Mouse (Mus musculus): ENCODE data around the gene Sectm1a. TPM values are rescaled to one million over a fixed set of nuclear protein-coding genes. Genes with fewer than 3 reads are reported as not detected.

Gene Sectm1a
- not detected in 2 replicates for polyA plus RNA-seq (2014; fragmentation: Nextera tagmentation; extraction: Ambion mirVana)

GRCm38 (mm10) chr11:121081120-121081519 is at the start of gene Sectm1a:
Gene Sectm1a, minus strand, starts transcription at chr11:121081220.
- ATAC-seq (ENCODE audit: low FRiP score) (no peak), DNase-seq (ENCODE audit: low spot score) (no peak)
- H3K4me1 ChIP-seq (replicated peaks; ENCODE audit: control insufficient read depth, insufficient read depth, low read length): no peaks in the 10 kb centered on the region

DNA sequence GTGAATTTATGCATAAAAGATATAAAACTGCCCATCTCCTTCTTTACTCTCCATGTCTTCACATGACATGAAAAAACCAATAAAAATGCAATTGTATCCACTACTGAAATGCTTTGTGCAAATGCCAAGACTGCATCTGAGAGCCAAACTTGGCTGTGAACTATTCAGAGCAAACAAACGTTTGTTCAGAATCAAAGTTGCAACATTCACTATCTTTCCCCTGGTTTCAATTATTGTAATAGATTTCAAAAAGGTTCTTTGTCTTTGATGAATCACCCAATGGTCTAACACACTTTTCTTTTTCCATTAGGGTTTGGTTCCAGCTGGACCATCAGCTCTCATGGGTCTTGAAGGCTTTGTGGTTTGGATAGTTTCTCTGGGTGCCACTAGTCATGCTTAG is 48.6 kb upstream of the Sectm1a start:
- no peak for ATAC-seq (ENCODE audit: low FRiP score)
- 90% methylated on average over 1 of the region's 1 CpGs for WGBS

More at GRCm38 (mm10) chr11:121081120-121081519, at the start of gene Sectm1a:
- no peak within 1 kb of the TSS for H3K27ac ChIP-seq (ENCODE audit: low read depth, low read length)
- WGBS: 78% methylated on average over 3 of the region's 3 CpGs
- no peak within 1 kb of the TSS for H3K4me2 ChIP-seq (replicated peaks; ENCODE audit: low read depth, low read length)
- no peaks in the 10 kb centered on the region for H3K27me3 ChIP-seq (ENCODE audit: control insufficient read depth, insufficient read depth, low read length)
- H3K4me3 ChIP-seq (ENCODE audit: low read depth, low read length): no peak within 1 kb of the TSS
- no peaks in the 10 kb centered on the region for H3K36me3 ChIP-seq (ENCODE audit: control insufficient read depth, insufficient read depth, low read length)
- no peak within 1 kb of the TSS for H3K9ac ChIP-seq (ENCODE audit: low read depth, low read length)
- H3K9me3 ChIP-seq (ENCODE audit: control insufficient read depth, low read length): no peaks in the 10 kb centered on the region

DNA sequence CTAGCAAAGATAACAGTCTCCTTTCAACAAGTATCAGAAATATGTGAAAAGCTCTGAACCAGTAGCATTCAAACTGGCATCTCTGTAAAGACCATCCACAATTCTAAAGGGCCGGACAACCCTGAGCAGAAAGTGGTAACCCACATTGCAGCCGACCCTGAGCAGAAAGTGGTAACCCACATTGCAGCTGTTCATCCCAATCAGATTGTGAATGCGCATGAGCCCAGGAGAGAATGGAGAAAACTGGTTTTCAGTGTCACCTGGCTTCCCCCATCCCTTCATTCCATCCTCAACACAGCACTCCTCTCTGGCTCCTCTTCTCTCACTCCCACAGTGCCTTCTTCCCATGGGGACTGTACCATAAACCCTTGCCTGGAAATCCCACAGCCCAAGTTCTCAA is 46.4 kb upstream of the Sectm1a start:
- Histone ChIP-seq H3K36me3 (ENCODE audit: control insufficient read depth, insufficient read depth, low read length) (no peaks in the 10 kb centered on the region), H3K9ac (ENCODE audit: low read depth, low read length) (no peak overlapping the region), H3K4me3 (ENCODE audit: low read depth, low read length) (no peak overlapping the region), H3K4me1 (replicated peaks; ENCODE audit: control insufficient read depth, insufficient read depth, low read length) (no peaks in the 10 kb centered on the region), H3K27me3 (ENCODE audit: control insufficient read depth, insufficient read depth, low read length) (no peaks in the 10 kb centered on the region), H3K27ac (ENCODE audit: low read depth, low read length) (no peak overlapping the region), H3K4me2 (replicated peaks; ENCODE audit: low read depth, low read length) (no peak overlapping the region), H3K9me3 (ENCODE audit: control insufficient read depth, low read length) (no peaks in the 10 kb centered on the region)
- DNase-seq (ENCODE audit: low spot score) (no peak), ATAC-seq (ENCODE audit: low FRiP score) (no peak)
- WGBS: 92% methylated on average over 3 of the region's 3 CpGs

More for the DNA sequence above, 48.6 kb upstream of the Sectm1a start:
- no peak overlapping the region for H3K4me3 ChIP-seq (ENCODE audit: low read depth, low read length)
- no peak overlapping the region for H3K9ac ChIP-seq (ENCODE audit: low read depth, low read length)
- no peaks in the 10 kb centered on the region for H3K27me3 ChIP-seq (ENCODE audit: control insufficient read depth, insufficient read depth, low read length)
- H3K36me3 ChIP-seq (ENCODE audit: control insufficient read depth, insufficient read depth, low read length): no peaks in the 10 kb centered on the region
- H3K9me3 ChIP-seq (ENCODE audit: control insufficient read depth, low read length): no peaks in the 10 kb centered on the region
- no peak overlapping the region for H3K27ac ChIP-seq (ENCODE audit: low read depth, low read length)
- DNase-seq (ENCODE audit: low spot score): no peak
- H3K4me2 ChIP-seq (replicated peaks; ENCODE audit: low read depth, low read length): no peak overlapping the region
- no peaks in the 10 kb centered on the region for H3K4me1 ChIP-seq (replicated peaks; ENCODE audit: control insufficient read depth, insufficient read depth, low read length)

GRCm38 (mm10) chr11:121126395-121126794 is 45.4 kb upstream of the Sectm1a start:
- Histone ChIP-seq H3K9me3 (ENCODE audit: control insufficient read depth, low read length) (no peaks in the 10 kb centered on the region), H3K4me3 (ENCODE audit: low read depth, low read length) (no peak overlapping the region), H3K27ac (ENCODE audit: low read depth, low read length) (no peak overlapping the region), H3K9ac (ENCODE audit: low read depth, low read length) (no peak overlapping the region), H3K4me2 (replicated peaks; ENCODE audit: low read depth, low read length) (no peak overlapping the region), H3K27me3 (ENCODE audit: control insufficient read depth, insufficient read depth, low read length) (no peaks in the 10 kb centered on the region), H3K4me1 (replicated peaks; ENCODE audit: control insufficient read depth, insufficient read depth, low read length) (no peaks in the 10 kb centered on the region), H3K36me3 (ENCODE audit: control insufficient read depth, insufficient read depth, low read length) (no peaks in the 10 kb centered on the region)
- 62% methylated on average over 1 of the region's 1 CpGs for WGBS
- ATAC-seq (ENCODE audit: low FRiP score) (no peak), DNase-seq (ENCODE audit: low spot score) (peak; percentile 16)

GRCm38 (mm10) chr11:121125522-121126172 is 44.6 kb upstream of the Sectm1a start:
- DNase-seq (ENCODE audit: low spot score): no peak
- 88% methylated on average over 3 of the region's 3 CpGs for WGBS

DNA sequence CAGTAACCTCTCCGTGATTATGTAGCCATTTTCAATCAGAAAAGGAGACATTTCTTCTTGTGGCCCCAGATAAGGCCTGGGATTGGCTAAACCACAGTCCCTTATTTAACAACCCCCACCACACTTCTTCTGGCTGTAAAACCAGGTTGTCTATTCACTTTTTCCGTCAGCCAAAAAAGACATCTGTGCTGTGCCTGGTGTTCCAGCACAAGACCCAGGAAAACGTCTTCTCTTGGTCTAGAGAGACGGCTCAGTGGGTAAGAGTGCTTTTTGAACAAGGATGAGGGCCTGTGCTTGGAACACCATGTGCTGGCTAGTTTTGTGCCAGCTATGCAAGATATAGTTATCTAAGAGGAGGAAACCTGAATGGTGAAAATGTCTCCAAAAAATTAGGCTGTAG is 42.4 kb upstream of the Sectm1a start:
- no peak for ATAC-seq (ENCODE audit: low FRiP score)
- 84% methylated on average over 4 of the region's 4 CpGs for WGBS
- H3K4me1 ChIP-seq (replicated peaks; ENCODE audit: control insufficient read depth, insufficient read depth, low read length): no peaks in the 10 kb centered on the region

More at GRCm38 (mm10) chr11:121125522-121126172, 44.6 kb upstream of the Sectm1a start:
- Histone ChIP-seq H3K27ac (ENCODE audit: low read depth, low read length) (no peak overlapping the region), H3K4me3 (ENCODE audit: low read depth, low read length) (no peak overlapping the region), H3K36me3 (ENCODE audit: control insufficient read depth, insufficient read depth, low read length) (no peaks in the 10 kb centered on the region), H3K27me3 (ENCODE audit: control insufficient read depth, insufficient read depth, low read length) (no peaks in the 10 kb centered on the region), H3K9ac (ENCODE audit: low read depth, low read length) (no peak overlapping the region), H3K4me1 (replicated peaks; ENCODE audit: control insufficient read depth, insufficient read depth, low read length) (no peaks in the 10 kb centered on the region), H3K9me3 (ENCODE audit: control insufficient read depth, low read length) (no peaks in the 10 kb centered on the region), H3K4me2 (replicated peaks; ENCODE audit: low read depth, low read length) (no peak overlapping the region)
- no peak for ATAC-seq (ENCODE audit: low FRiP score)

DNA sequence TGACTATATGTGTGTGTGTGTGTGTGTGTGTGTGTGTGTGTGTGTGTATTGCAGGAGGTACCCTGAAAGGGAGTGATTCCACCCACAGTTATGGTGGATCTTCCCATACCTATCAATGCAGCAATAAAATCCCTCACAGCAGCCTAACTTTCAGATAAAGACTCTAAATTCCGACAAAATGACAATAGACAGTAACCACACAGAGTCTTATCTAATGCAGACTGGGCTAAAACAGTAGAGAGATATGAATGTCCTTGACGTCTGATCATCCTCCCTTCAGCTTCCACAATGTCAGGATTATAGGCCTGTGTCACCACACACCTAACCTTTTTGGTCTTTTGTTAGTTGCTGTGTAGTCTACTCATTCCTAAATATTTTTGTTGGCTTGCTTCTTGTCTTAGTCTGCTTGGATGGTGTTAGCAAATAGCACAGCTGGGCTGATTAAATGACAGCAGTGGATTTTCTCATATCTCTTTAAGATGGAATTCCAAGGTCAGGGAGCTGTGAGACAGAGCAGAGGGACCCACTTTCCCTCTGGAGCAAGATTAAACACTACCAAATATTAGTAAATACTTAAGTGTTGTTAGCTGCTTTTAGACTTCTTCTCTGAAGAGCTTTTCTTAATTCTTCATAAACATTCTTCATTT is 41.1 kb upstream of the Sectm1a start:
- no peak overlapping the region for H3K27ac ChIP-seq (ENCODE audit: low read depth, low read length)
- no peaks in the 10 kb centered on the region for H3K36me3 ChIP-seq (ENCODE audit: control insufficient read depth, insufficient read depth, low read length)
- WGBS: 89% methylated on average over 2 of the region's 2 CpGs
- ATAC-seq (ENCODE audit: low FRiP score) (no peak), DNase-seq (ENCODE audit: low spot score) (no peak)
- no peaks in the 10 kb centered on the region for H3K27me3 ChIP-seq (ENCODE audit: control insufficient read depth, insufficient read depth, low read length)
- no peak overlapping the region for H3K4me2 ChIP-seq (replicated peaks; ENCODE audit: low read depth, low read length)
- H3K4me3 ChIP-seq (ENCODE audit: low read depth, low read length): no peak overlapping the region
- no peak overlapping the region for H3K9ac ChIP-seq (ENCODE audit: low read depth, low read length)
- no peaks in the 10 kb centered on the region for H3K9me3 ChIP-seq (ENCODE audit: control insufficient read depth, low read length)
- no peaks in the 10 kb centered on the region for H3K4me1 ChIP-seq (replicated peaks; ENCODE audit: control insufficient read depth, insufficient read depth, low read length)

More for the DNA sequence above, 42.4 kb upstream of the Sectm1a start:
- no peaks in the 10 kb centered on the region for H3K9me3 ChIP-seq (ENCODE audit: control insufficient read depth, low read length)
- no peak overlapping the region for H3K27ac ChIP-seq (ENCODE audit: low read depth, low read length)
- H3K4me2 ChIP-seq (replicated peaks; ENCODE audit: low read depth, low read length): no peak overlapping the region
- no peak for DNase-seq (ENCODE audit: low spot score)
- no peaks in the 10 kb centered on the region for H3K27me3 ChIP-seq (ENCODE audit: control insufficient read depth, insufficient read depth, low read length)
- H3K36me3 ChIP-seq (ENCODE audit: control insufficient read depth, insufficient read depth, low read length): no peaks in the 10 kb centered on the region
- H3K9ac ChIP-seq (ENCODE audit: low read depth, low read length): no peak overlapping the region
- no peak overlapping the region for H3K4me3 ChIP-seq (ENCODE audit: low read depth, low read length)

DNA sequence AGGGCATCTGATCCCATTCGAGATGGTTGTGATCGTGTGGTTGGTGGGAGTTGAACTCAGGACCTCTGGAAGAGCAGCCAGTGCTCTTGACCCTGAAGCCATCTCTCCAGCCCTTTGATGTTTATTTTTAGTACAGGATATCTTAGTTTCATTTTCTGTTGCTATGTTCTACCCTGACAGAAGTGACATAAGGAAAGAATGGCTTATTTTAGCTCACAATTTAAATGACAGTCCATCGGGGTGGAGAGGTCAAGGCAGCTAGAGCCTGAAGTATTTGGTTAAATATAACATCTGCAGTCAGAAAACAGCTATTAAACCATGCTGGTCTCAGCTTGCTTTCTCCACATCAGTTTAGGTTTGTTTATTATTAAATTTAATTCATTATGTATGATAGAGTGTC is 40.1 kb upstream of the Sectm1a start:
- H3K36me3 ChIP-seq (ENCODE audit: control insufficient read depth, insufficient read depth, low read length): no peaks in the 10 kb centered on the region
- H3K4me2 ChIP-seq (replicated peaks; ENCODE audit: low read depth, low read length): no peak overlapping the region
- no peak overlapping the region for H3K27ac ChIP-seq (ENCODE audit: low read depth, low read length)
- no peak for DNase-seq (ENCODE audit: low spot score)
- no peaks in the 10 kb centered on the region for H3K9me3 ChIP-seq (ENCODE audit: control insufficient read depth, low read length)
- H3K9ac ChIP-seq (ENCODE audit: low read depth, low read length): no peak overlapping the region
- 91% methylated on average over 3 of the region's 3 CpGs for WGBS
- no peaks in the 10 kb centered on the region for H3K4me1 ChIP-seq (replicated peaks; ENCODE audit: control insufficient read depth, insufficient read depth, low read length)
- no peak for ATAC-seq (ENCODE audit: low FRiP score)
- H3K27me3 ChIP-seq (ENCODE audit: control insufficient read depth, insufficient read depth, low read length): no peaks in the 10 kb centered on the region
- H3K4me3 ChIP-seq (ENCODE audit: low read depth, low read length): no peak overlapping the region

DNA sequence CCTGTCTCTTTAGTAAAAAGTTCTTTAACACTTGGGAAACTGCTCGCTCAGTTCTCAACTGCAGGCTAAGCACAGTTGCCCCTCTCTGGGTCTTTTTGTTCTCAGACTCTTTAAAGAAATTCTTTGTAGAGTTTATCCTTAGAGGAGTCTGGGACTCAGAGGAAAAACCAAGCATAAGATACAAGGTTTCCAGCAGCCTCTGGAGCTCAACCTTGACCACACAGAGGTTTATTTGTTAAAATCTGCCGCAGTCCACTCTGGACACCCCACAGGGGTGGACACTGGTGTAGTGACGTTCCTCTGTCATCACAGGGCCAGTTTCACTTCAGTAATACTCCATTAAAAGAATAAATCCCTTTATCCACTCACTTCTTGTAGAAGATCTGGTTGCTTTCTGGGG is 37.6 kb upstream of the Sectm1a start, which contains the start of gene Tex19.2:
Gene Tex19.2, minus strand, starts transcription at position 101 of the 400 bp plus-strand sequence.
- WGBS: 70% methylated on average over 3 of the region's 3 CpGs

More for the DNA sequence above, 37.6 kb upstream of the Sectm1a start, which contains the start of gene Tex19.2:
- no peaks in the 10 kb centered on the region for H3K4me1 ChIP-seq (replicated peaks; ENCODE audit: control insufficient read depth, insufficient read depth, low read length)
- no peak for DNase-seq (ENCODE audit: low spot score)
- H3K36me3 ChIP-seq (ENCODE audit: control insufficient read depth, insufficient read depth, low read length): no peaks in the 10 kb centered on the region
- no peak for ATAC-seq (ENCODE audit: low FRiP score)
- H3K9me3 ChIP-seq (ENCODE audit: control insufficient read depth, low read length): no peaks in the 10 kb centered on the region
- H3K4me3 ChIP-seq (ENCODE audit: low read depth, low read length): no peak within 1 kb of the TSS
- no peak within 1 kb of the TSS for H3K9ac ChIP-seq (ENCODE audit: low read depth, low read length)
- H3K4me2 ChIP-seq (replicated peaks; ENCODE audit: low read depth, low read length): no peak within 1 kb of the TSS
- H3K27me3 ChIP-seq (ENCODE audit: control insufficient read depth, insufficient read depth, low read length): no peaks in the 10 kb centered on the region
- no peak within 1 kb of the TSS for H3K27ac ChIP-seq (ENCODE audit: low read depth, low read length)

All from hindbrain, embryonic 11.5 days (tissue).